Mouse (Mus musculus) lung, postnatal 25 days (tissue): ENCODE measurements around the gene Ergic2.
"Not testable (repeated sequence)": the region's sequence is repeated elsewhere in the genome, so short reads cannot be mapped to it uniquely, and the experiment has no call there.

Experiments used
- DNase-seq: peaks from one replicate; pipeline ENCODE4 v3.0.0; 2022; ENCODE audit warnings: low spot score

Ergic2 gene

DNA sequence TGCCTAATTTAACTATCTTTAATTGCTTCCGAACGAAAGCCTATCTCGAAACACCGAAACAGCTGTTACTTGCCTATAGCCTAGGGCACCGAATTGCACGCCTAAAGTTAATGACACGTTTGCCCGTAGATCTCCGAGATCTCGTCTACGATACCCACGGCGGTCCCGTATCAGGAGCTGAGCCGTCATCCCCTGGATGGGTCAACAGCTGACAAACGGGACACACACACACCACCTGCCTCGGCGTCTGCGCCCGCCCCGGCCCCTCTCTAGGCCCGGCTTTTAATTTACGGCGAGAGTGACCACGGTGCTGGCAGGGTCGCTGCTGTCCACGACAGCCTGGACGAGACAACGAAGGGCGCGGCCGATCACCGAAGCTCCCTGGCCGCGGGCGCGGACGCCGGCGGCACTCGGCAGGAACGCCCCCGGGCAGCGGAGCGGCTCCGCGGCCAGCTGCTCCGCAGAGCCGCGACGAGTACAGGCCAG lies 740 bp downstream of the Ergic2 start:
- DNase-seq = no peak

GRCm38 (mm10) chr6:148207522-148207921 lies 4.7 kb downstream of the Ergic2 start:
- DNase-seq = no peak

DNA sequence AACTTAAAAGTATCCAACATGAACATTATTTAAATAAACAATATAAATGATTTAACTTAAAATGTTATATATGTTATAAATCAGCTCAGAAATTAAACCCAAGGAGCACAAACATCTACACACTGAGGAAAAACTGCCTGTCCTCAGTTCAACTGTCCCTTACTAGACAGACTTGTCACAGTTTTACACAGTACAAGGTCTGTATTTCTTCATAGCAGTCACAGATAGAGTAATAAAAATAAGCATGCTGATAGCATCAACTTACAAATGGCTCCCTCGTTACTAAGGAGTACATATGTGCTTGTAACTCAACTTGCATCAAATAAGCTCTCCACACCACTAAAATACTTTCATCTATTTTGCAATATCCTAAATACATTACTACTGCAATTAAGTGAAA lies 7.0 kb downstream of the Ergic2 start:
- DNase-seq = no peak

DNA sequence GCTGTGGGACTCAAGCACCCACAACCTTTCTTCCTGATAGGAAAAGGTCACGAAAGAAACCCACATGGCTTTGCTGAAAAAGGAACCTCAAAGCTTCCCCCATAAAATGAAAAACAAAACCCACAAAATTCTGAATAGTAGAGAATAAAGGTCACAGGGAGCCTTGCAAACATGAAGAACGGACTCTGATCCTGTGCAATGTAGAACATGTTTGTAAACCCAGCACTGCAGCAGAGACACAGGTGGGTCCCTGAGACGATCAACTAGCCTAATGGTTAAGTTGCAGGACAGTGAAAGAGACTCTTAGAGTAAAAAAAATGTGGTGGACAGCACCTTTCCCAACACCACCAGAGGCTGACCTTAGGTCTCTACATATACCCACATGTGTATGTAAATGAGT lies 12.4 kb downstream of the Ergic2 start:
- no peak for DNase-seq

DNA sequence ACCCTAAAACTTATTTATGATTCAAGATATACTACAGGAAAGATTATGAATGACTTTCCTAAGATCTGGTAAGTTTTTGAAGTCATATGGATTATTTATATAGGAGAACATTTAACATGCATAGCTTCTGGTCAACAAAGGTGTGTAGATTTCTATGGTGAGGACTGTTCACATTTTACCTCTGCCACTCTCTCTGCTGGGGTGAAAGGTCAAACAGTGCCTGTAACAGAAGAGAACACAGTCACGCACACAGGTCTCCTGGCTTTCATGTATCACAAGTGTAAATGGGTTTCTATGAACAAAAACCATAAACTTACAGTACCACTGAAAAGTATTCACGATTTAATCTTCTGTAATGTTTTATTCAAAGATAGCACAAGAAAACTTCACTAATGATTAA lies 13.0 kb downstream of the Ergic2 start:
- DNase-seq = no peak

GRCm38 (mm10) chr6:148193972-148194701 lies 18.0 kb downstream of the Ergic2 start:
- no peak for DNase-seq

GRCm38 (mm10) chr6:148185694-148186093 lies 26.5 kb downstream of the Ergic2 start:
- no peak for DNase-seq

GRCm38 (mm10) chr6:148172904-148173303 lies 39.3 kb downstream of the Ergic2 start:
- DNase-seq = no peak

DNA sequence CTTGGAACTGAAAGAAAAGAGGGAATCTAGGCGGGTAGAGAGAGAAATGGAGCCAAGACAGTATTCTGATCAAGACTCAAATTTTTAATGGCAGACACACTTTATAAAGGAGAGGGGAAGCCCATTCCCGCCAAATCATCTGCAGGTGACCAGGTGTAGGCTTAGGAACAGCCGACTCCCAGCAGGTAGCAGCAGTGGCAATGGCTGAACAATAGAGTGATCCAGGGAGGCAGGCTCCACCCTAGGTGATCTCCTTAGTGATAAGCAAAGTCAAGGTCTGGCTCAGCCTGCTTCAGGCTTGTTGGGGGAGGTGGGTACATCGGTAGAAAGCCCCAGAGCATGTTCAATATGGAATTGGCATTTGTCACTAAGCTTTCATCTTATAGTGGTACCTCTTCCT lies 59.9 kb downstream of the Ergic2 start:
- not testable (repeated sequence) for DNase-seq

DNA sequence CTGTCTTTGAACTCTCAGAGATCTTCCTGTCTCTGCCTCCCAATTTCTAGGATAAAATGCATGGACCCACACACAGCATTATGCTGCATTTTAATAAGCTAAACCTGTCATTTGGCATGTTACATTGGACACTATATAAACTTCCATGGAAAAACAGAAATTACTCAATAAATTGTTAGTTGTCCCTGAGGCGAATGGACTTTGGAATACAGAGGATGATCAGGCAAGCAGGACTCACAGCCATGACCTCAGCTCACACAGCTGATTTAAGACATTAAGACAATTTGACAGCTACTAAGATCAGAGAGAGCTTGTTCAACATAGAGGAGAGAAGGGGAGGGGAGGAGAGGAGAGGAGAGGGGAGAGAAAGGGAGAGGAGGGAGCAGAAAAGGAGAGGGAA lies 69.8 kb downstream of the Ergic2 start:
- no peak for DNase-seq

- DNase-seq = no peak
Observed at GRCm38 (mm10) chr6:148141874-148142273, 70.3 kb downstream of the Ergic2 start.

DNA sequence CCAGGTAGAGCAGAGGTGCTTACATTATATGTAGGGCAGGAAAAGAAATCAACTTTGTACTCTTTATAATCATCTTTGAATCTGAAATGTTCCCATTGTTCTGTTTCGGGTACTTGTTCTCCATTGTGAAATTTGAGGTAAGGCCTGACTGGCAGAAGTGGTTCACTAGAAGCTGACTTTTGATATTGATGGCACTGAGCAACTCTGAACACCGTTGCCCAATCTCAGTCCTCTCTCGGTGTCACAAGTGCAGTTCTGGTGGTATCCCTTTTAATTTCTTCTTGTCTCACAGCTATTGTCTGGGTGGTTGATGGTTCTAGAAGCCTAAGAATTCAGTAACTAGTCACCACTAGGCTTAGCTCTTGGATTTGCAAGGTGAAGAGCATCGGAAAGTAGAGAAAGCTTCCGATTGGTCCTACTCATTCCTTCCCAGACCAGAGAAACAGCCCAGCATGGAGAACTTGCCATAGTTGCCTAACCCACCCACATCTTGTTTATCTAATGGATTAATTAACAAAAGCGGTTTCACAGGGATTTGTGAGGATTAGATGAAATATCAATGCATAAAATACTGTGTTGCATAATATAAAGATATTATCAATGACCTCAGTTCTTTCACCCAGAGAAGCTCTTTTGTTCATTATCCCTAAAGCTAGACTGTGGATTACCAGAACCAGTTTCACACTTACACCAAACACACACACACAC lies 72.7 kb downstream of the Ergic2 start:
- no peak for DNase-seq

- DNase-seq = peak; percentile 57
Observed at GRCm38 (mm10) chr6:148135769-148136382, 76.3 kb downstream of the Ergic2 start.

GRCm38 (mm10) chr6:148133536-148133935 lies 78.6 kb downstream of the Ergic2 start:
- DNase-seq = no peak

DNA sequence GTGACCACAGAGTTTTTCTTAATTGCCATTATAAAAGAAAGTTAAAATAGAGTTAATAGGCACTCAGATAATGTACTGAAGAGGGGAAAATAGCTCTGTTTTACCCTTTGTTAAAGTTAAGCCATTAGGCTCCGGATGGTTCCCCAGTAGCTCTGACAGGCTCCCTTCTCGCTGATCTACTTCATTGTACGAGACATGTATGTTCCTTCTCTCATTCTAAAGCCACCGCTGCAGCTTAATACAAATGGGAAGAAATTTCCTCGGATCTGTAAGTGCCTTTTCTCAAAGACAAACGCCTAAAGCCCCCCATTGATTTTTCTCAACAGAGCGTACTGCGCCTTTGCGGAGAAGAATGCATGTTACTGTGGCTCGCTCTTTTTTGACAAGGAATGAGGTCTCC lies 79.9 kb downstream of the Ergic2 start:
- no peak for DNase-seq
